Mouse (Mus musculus) heart, postnatal 10 days (tissue): ENCODE data around the gene Gm20388. TPM values are rescaled to one million over a fixed set of nuclear protein-coding genes. Genes with fewer than 3 reads are reported as not detected.
A peak's percentile ranks its signal among the peaks of the same experiment; 100 is the strongest.

Experiments used
- DNase-seq, 2 experiments: peaks; one replicate each; pipeline ENCODE4 v3.0.0; 2021
- intact Hi-C: fragments of 180-260 bp; cut with DNase I; formaldehyde crosslinking; loops from one replicate; pipeline ENCODE4 v1.15.1; 2025
- total RNA-seq, 2 experiments: library from RNA; stranded (reverse); gene quantifications; 2 replicates each; pipeline ENCODE4 v1.2.3; 2021

The Gm20388 gene
- total RNA-seq, 2 experiments from 2014 or later, result 2.0 to 2.2 TPM

GRCm38 (mm10) chr8:121954981-121955555 is 2044.4 kb downstream of the Gm20388 start:
- intact Hi-C loops, result no loop called here
- no peak for DNase-seq

GRCm38 (mm10) chr8:121955825-121956500 is 2045.3 kb downstream of the Gm20388 start:
- intact Hi-C loops, result no loop called here
- DNase-seq, result no peak

GRCm38 (mm10) chr8:121958395-121958794 is 2047.8 kb downstream of the Gm20388 start:
- intact Hi-C loops, result no loop called here
- no peak for DNase-seq

- no peak for DNase-seq
- intact Hi-C loops, result no loop called here
Measured at GRCm38 (mm10) chr8:121962892-121963291, 2052.3 kb downstream of the Gm20388 start.

- DNase-seq, result peak; percentile 58 to 62
- intact Hi-C loops, result no loop called here
Measured at GRCm38 (mm10) chr8:121964716-121965512, 2054.3 kb downstream of the Gm20388 start.

- intact Hi-C loops, result no loop called here
- DNase-seq, result peak in 1 of 2 experiments; percentile 23
Measured at GRCm38 (mm10) chr8:121966110-121966509, 2055.5 kb downstream of the Gm20388 start.

GRCm38 (mm10) chr8:121966714-121967448 is 2056.2 kb downstream of the Gm20388 start:
- intact Hi-C loops, result no loop called here
- DNase-seq, result no peak

GRCm38 (mm10) chr8:121967977-121968376 is 2057.3 kb downstream of the Gm20388 start:
- DNase-seq, result peak; percentile 26 to 37
- intact Hi-C loops, result no loop called here

GRCm38 (mm10) chr8:121968542-121968941 is 2057.9 kb downstream of the Gm20388 start:
- intact Hi-C loops, result no loop called here

GRCm38 (mm10) chr8:121970225-121970624 is 2059.6 kb downstream of the Gm20388 start:
- no peak for DNase-seq
- intact Hi-C loops, result no loop called here

More at GRCm38 (mm10) chr8:121968542-121968941, 2057.9 kb downstream of the Gm20388 start:
- no peak for DNase-seq

GRCm38 (mm10) chr8:121971488-121972058 is 2060.9 kb downstream of the Gm20388 start:
- intact Hi-C loops, result no loop called here
- DNase-seq, result no peak

GRCm38 (mm10) chr8:121973906-121974305 is 2063.3 kb downstream of the Gm20388 start:
- no peak for DNase-seq

GRCm38 (mm10) chr8:121977819-121978590 is 2067.4 kb downstream of the Gm20388 start:
- intact Hi-C loops, result loop anchor here (1.0 to 5.0 kb wide), 3 partner anchors 161 to 354 kb away; no protein-coding TSS in a partner anchor
- DNase-seq, result peak; percentile 59 to 64

More at GRCm38 (mm10) chr8:121973906-121974305, 2063.3 kb downstream of the Gm20388 start:
- intact Hi-C loops, result no loop called here

- no peak for DNase-seq
Measured at GRCm38 (mm10) chr8:121978670-121979069, 2068.0 kb downstream of the Gm20388 start.

GRCm38 (mm10) chr8:121980792-121981519 is 2070.3 kb downstream of the Gm20388 start:
- no peak for DNase-seq
- intact Hi-C loops, result no loop called here

More at GRCm38 (mm10) chr8:121978670-121979069, 2068.0 kb downstream of the Gm20388 start:
- intact Hi-C loops, result loop anchor here (1.0 to 5.0 kb wide), 3 partner anchors 160 to 354 kb away; no protein-coding TSS in a partner anchor

- DNase-seq, result no peak
- intact Hi-C loops, result no loop called here
Measured at GRCm38 (mm10) chr8:121981520-121981895, 2070.9 kb downstream of the Gm20388 start.

- DNase-seq, result no peak
- intact Hi-C loops, result no loop called here
Measured at GRCm38 (mm10) chr8:121985673-121986072, 2075.0 kb downstream of the Gm20388 start.

- DNase-seq, result no peak
- intact Hi-C loops, result no loop called here
Measured at GRCm38 (mm10) chr8:121987892-121988291, 2077.3 kb downstream of the Gm20388 start.
